Mouse (Mus musculus) myocyte (in vitro differentiated cells): ENCODE measurements at regions not wholly inside any gene's neighbourhood (a gene's known extent, or its start where the extent isn't known, plus 50 kb on each side); places are given as distances from the start of the nearest gene placed in this dataset.

Experiments used
- CEBPB ChIP-seq: IDR thresholded peaks from 2 replicates; pipeline ENCODE4 v1.6.1; 2011; ENCODE audit warnings: mild to moderate bottlenecking, moderate library complexity; ENCODE audit not compliant: poor library complexity, insufficient read depth, severe bottlenecking
- E2F4 ChIP-seq: IDR thresholded peaks from one replicate; pipeline ENCODE4 v1.6.1; 2011; ENCODE audit warnings: mild to moderate bottlenecking, control low read depth, moderate library complexity; ENCODE audit not compliant: insufficient read depth
- MAX ChIP-seq: IDR thresholded peaks from one replicate; pipeline ENCODE4 v1.6.1; 2011; ENCODE audit warnings: low read depth, mild to moderate bottlenecking, control low read depth
- MYOD1 ChIP-seq, 3 experiments: IDR thresholded peaks; one replicate each; pipeline ENCODE4 v1.6.1; 2011; ENCODE audit warnings: control low read depth in 2 of 3, low read depth in 2 of 3, mild to moderate bottlenecking in 2 of 3, moderate library complexity in 1 of 3; ENCODE audit not compliant: insufficient read length in 2 of 3, control insufficient read depth in 1 of 3
- POLR2A ChIP-seq: IDR thresholded peaks from one replicate; pipeline ENCODE4 v1.6.1; 2011; ENCODE audit warnings: low read depth, mild to moderate bottlenecking, control low read depth, moderate library complexity; ENCODE audit not compliant: insufficient read length
- POLR2AphosphoS2 ChIP-seq: IDR thresholded peaks from one replicate; pipeline ENCODE4 v1.6.1; 2011; ENCODE audit warnings: low read depth, control low read depth; ENCODE audit not compliant: insufficient read length
- SRF ChIP-seq: IDR thresholded peaks from one replicate; pipeline ENCODE4 v1.6.1; 2011; ENCODE audit warnings: low read depth; ENCODE audit not compliant: control insufficient read depth, insufficient read length
- TCF12 ChIP-seq: IDR thresholded peaks from one replicate; pipeline ENCODE4 v1.6.1; 2011; ENCODE audit warnings: mild to moderate bottlenecking, control low read depth; ENCODE audit not compliant: poor library complexity, insufficient read depth, severe bottlenecking
- TCF3 ChIP-seq: IDR thresholded peaks from one replicate; pipeline ENCODE4 v1.6.1; 2011; ENCODE audit warnings: low read depth, control low read depth; ENCODE audit not compliant: insufficient read length
- USF1 ChIP-seq: IDR thresholded peaks from one replicate; pipeline ENCODE4 v1.6.1; 2011; ENCODE audit warnings: low read depth, mild to moderate bottlenecking, control low read depth, moderate library complexity

GRCm38 (mm10) chr2:74300885-74301451 lies 278.3 kb downstream of the Lnpk start:
- TF ChIP-seq E2F4 (no peak), CEBPB (no peak), TCF12 (no peak), USF1 (no peak), POLR2AphosphoS2 (no peak), POLR2A (no peak), TCF3 (no peak), MAX (no peak), MYOD1 (IDR thresholded peaks at IDR 0.05; ENCODE audit: control insufficient read depth in 1 of 3, insufficient read length in 2 of 3, low read depth in 2 of 3) (no peak), SRF (no peak)
